Mouse (Mus musculus): Measurements from ENCODE around the gene Fasl. TPM values are rescaled to one million over a fixed set of nuclear protein-coding genes. Genes with fewer than 3 reads are reported as not detected.

The Fasl gene
- polyA plus RNA-seq, 1 experiment from 2014 or later = not detected

- Histone ChIP-seq H3K4me1 (peaks cover 6% of the 10 kb centered on the region; the same call in 1 of the 2 replicates), H3K4me3 (no peak overlapping the region), H3K36me3 (replicated peaks) (no peaks in the 10 kb centered on the region), H3K27ac (replicated peaks) (no peak overlapping the region), H3K9me3 (no peaks in the 10 kb centered on the region), H3K27me3 (replicated peaks; ENCODE audit: low read depth, poor library complexity, severe bottlenecking) (no peaks in the 10 kb centered on the region)
- no peak for DNase-seq (ENCODE audit: low spot score)
- WGBS = 78% methylated on average over 8 of the region's 8 CpGs
Observed at GRCm38 (mm10) chr1:161750471-161751041, 37.7 kb downstream of the Fasl start.

GRCm38 (mm10) chr1:161748685-161749084, 39.6 kb downstream of the Fasl start:
- Histone ChIP-seq H3K36me3 (replicated peaks) (no peaks in the 10 kb centered on the region), H3K27ac (replicated peaks) (no peak overlapping the region), H3K9me3 (no peaks in the 10 kb centered on the region), H3K27me3 (replicated peaks; ENCODE audit: low read depth, poor library complexity, severe bottlenecking) (no peaks in the 10 kb centered on the region), H3K4me3 (no peak overlapping the region), H3K4me1 (peaks cover 6% of the 10 kb centered on the region; the same call in 1 of the 2 replicates)
- no peak for DNase-seq (ENCODE audit: low spot score)
- 90% methylated on average over 6 of the region's 6 CpGs for WGBS

DNA sequence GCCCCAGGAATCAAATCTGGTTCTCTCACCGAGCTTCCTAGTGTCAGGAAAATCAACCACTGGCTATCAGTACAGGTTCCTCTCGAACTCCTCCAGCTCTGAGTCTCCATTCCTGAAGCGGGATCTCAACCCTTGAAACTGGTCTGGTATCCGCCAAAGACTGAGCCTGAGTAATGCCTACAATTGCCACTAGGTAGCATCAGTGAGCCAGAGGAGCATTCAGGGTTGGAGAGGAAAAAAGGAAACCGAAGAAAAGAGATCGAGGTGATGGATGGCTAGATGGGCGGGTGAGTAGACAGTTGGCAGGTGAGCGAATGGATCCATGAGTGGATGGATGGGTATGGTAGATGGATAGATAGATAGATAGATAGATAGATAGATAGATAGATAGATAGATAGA, 40.2 kb downstream of the Fasl start:
- 56% methylated on average over 8 of the region's 8 CpGs for WGBS
- Histone ChIP-seq H3K4me3 (no peak overlapping the region), H3K27me3 (replicated peaks; ENCODE audit: low read depth, poor library complexity, severe bottlenecking) (no peaks in the 10 kb centered on the region), H3K4me1 (peaks cover 6% of the 10 kb centered on the region; the same call in 1 of the 2 replicates), H3K9me3 (no peaks in the 10 kb centered on the region), H3K27ac (replicated peaks) (no peak overlapping the region), H3K36me3 (replicated peaks) (no peaks in the 10 kb centered on the region)
- DNase-seq (ENCODE audit: low spot score) = peak; percentile 51

GRCm38 (mm10) chr1:161746542-161747302, 41.6 kb downstream of the Fasl start:
- Histone ChIP-seq H3K36me3 (replicated peaks) (no peaks in the 10 kb centered on the region), H3K9me3 (no peaks in the 10 kb centered on the region), H3K4me3 (no peak overlapping the region), H3K4me1 (peaks cover 6% of the 10 kb centered on the region; the same call in 1 of the 2 replicates), H3K27me3 (replicated peaks; ENCODE audit: low read depth, poor library complexity, severe bottlenecking) (no peaks in the 10 kb centered on the region), H3K27ac (replicated peaks) (no peak overlapping the region)
- 83% methylated on average over 25 of the region's 25 CpGs for WGBS
- DNase-seq (ENCODE audit: low spot score) = no peak

- Histone ChIP-seq H3K36me3 (replicated peaks) (no peaks in the 10 kb centered on the region), H3K4me3 (no peak overlapping the region), H3K9me3 (no peaks in the 10 kb centered on the region), H3K4me1 (no peaks in the 10 kb centered on the region), H3K27ac (replicated peaks) (no peak overlapping the region), H3K27me3 (replicated peaks; ENCODE audit: low read depth, poor library complexity, severe bottlenecking) (no peaks in the 10 kb centered on the region)
- WGBS = 90% methylated on average over 4 of the region's 4 CpGs
- DNase-seq (ENCODE audit: low spot score) = no peak
Observed at GRCm38 (mm10) chr1:161744855-161745254, 43.4 kb downstream of the Fasl start.

DNA sequence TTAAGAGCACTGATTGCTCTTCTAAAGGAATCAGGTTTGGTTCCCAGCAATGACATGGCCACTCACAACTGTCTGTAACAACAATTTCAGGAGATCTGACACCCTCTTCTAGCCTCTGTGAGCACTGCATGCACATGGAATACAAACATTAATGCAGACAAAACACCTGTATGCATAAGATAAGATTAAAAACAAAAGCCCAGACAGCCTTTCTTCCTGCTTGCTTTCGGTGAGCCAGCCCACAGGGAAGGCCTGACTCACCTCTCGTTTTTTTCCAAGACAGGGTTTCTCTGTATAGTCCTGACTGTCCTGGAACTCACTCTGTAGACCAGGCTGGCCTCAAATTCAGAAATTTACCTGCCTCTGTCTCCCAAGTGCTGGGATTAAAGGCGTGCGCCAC, 44.1 kb downstream of the Fasl start:
- WGBS = 84% methylated on average over 4 of the region's 4 CpGs
- no peak for DNase-seq (ENCODE audit: low spot score)

GRCm38 (mm10) chr1:161742481-161743267, 45.6 kb downstream of the Fasl start:
- DNase-seq (ENCODE audit: low spot score) = no peak
- Histone ChIP-seq H3K27me3 (replicated peaks; ENCODE audit: low read depth, poor library complexity, severe bottlenecking) (no peaks in the 10 kb centered on the region), H3K4me3 (no peak overlapping the region), H3K4me1 (no peaks in the 10 kb centered on the region), H3K36me3 (replicated peaks) (no peaks in the 10 kb centered on the region), H3K9me3 (no peaks in the 10 kb centered on the region), H3K27ac (replicated peaks) (no peak overlapping the region)
- WGBS = 86% methylated on average over 16 of the region's 16 CpGs

More for the DNA sequence above, 44.1 kb downstream of the Fasl start:
- H3K4me1 ChIP-seq = no peaks in the 10 kb centered on the region
- H3K9me3 ChIP-seq = no peaks in the 10 kb centered on the region
- H3K4me3 ChIP-seq = no peak overlapping the region
- no peaks in the 10 kb centered on the region for H3K27me3 ChIP-seq (replicated peaks; ENCODE audit: low read depth, poor library complexity, severe bottlenecking)
- H3K27ac ChIP-seq (replicated peaks) = no peak overlapping the region
- no peaks in the 10 kb centered on the region for H3K36me3 ChIP-seq (replicated peaks)

DNA sequence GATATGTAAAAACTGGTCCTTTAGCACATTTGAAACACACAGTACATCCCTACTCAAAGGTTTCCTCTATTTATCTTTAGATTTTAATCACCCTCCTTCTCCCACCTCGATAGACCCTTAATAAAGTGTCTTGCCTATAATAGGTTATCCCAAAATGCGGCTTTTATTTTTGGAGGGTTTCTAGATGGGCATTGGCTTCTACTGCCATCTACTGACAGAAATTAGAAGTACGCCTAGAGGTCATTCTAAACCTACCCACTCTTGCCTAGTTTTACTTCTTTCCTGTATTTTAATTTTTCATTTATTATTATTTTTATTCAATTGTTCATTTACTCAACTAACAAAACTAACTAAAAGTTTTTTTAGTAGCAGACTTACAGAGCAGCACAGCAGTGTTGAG, 51.4 kb downstream of the Fasl start:
- Histone ChIP-seq H3K36me3 (replicated peaks) (no peaks in the 10 kb centered on the region), H3K27me3 (replicated peaks; ENCODE audit: low read depth, poor library complexity, severe bottlenecking) (no peaks in the 10 kb centered on the region), H3K4me1 (no peaks in the 10 kb centered on the region), H3K4me3 (no peak overlapping the region), H3K9me3 (no peaks in the 10 kb centered on the region), H3K27ac (replicated peaks) (no peak overlapping the region)
- WGBS = 12% methylated on average over 3 of the region's 3 CpGs
- DNase-seq (ENCODE audit: low spot score) = no peak

- Histone ChIP-seq H3K36me3 (replicated peaks) (no peaks in the 10 kb centered on the region), H3K4me3 (no peak overlapping the region), H3K9me3 (no peaks in the 10 kb centered on the region), H3K4me1 (no peaks in the 10 kb centered on the region), H3K27ac (replicated peaks) (no peak overlapping the region), H3K27me3 (replicated peaks; ENCODE audit: low read depth, poor library complexity, severe bottlenecking) (no peaks in the 10 kb centered on the region)
- DNase-seq (ENCODE audit: low spot score) = no peak
- 91% methylated on average over 3 of the region's 3 CpGs for WGBS
Observed at GRCm38 (mm10) chr1:161736255-161736654, 52.0 kb downstream of the Fasl start.

- 65% methylated on average over 11 of the region's 11 CpGs for WGBS
- Histone ChIP-seq H3K27me3 (replicated peaks; ENCODE audit: low read depth, poor library complexity, severe bottlenecking) (no peaks in the 10 kb centered on the region), H3K4me1 (no peaks in the 10 kb centered on the region), H3K9me3 (no peaks in the 10 kb centered on the region), H3K36me3 (replicated peaks) (no peaks in the 10 kb centered on the region), H3K4me3 (no peak overlapping the region), H3K27ac (replicated peaks) (no peak overlapping the region)
- DNase-seq (ENCODE audit: low spot score) = peak; percentile 35
Observed at GRCm38 (mm10) chr1:161735465-161736046, 52.7 kb downstream of the Fasl start.

- DNase-seq (ENCODE audit: low spot score) = no peak
- 83% methylated on average over 14 of the region's 14 CpGs for WGBS
- no peaks in the 10 kb centered on the region for H3K9me3 ChIP-seq
- H3K4me1 ChIP-seq = no peaks in the 10 kb centered on the region
- no peak overlapping the region for H3K27ac ChIP-seq (replicated peaks)
- no peak overlapping the region for H3K4me3 ChIP-seq
- no peaks in the 10 kb centered on the region for H3K27me3 ChIP-seq (replicated peaks; ENCODE audit: low read depth, poor library complexity, severe bottlenecking)
- no peaks in the 10 kb centered on the region for H3K36me3 ChIP-seq (replicated peaks)
Observed at GRCm38 (mm10) chr1:161734741-161735211, 53.5 kb downstream of the Fasl start.

GRCm38 (mm10) chr1:161734314-161734713, 54.0 kb downstream of the Fasl start:
- H3K27me3 ChIP-seq (replicated peaks; ENCODE audit: low read depth, poor library complexity, severe bottlenecking) = no peaks in the 10 kb centered on the region
- no peak overlapping the region for H3K4me3 ChIP-seq
- DNase-seq (ENCODE audit: low spot score) = no peak
- 92% methylated on average over 11 of the region's 11 CpGs for WGBS
- no peaks in the 10 kb centered on the region for H3K4me1 ChIP-seq
- H3K36me3 ChIP-seq (replicated peaks) = no peaks in the 10 kb centered on the region
- H3K27ac ChIP-seq (replicated peaks) = no peak overlapping the region
- no peaks in the 10 kb centered on the region for H3K9me3 ChIP-seq

All from embryonic facial prominence, embryonic 10.5 days (tissue).